Mouse (Mus musculus) CH12.LX (cell line): ENCODE measurements around the gene Sh3bp5.

Experiments
- BHLHE40 ChIP-seq: IDR thresholded peaks from 2 replicates; pipeline ENCODE4 v1.6.1; 2011; ENCODE audit warnings: mild to moderate bottlenecking, low read depth, low read length, improper control_type of control experiment
- EP300 ChIP-seq: IDR thresholded peaks from 2 replicates; pipeline ENCODE4 v1.6.1; 2011; ENCODE audit warnings: low read length, improper control_type of control experiment
- POLR2A ChIP-seq: IDR thresholded peaks from 2 replicates; pipeline ENCODE4 v1.6.1; 2011; ENCODE audit warnings: low read depth, mild to moderate bottlenecking, improper control_type of control experiment, low read length
- RAD21 ChIP-seq: IDR thresholded peaks from 2 replicates; pipeline ENCODE4 v1.6.1; 2011; ENCODE audit warnings: low read depth, mild to moderate bottlenecking, low read length, improper control_type of control experiment, moderate library complexity
- TCF12 ChIP-seq: IDR thresholded peaks from 2 replicates; pipeline ENCODE4 v1.6.1; 2014; ENCODE audit warnings: low read depth, mild to moderate bottlenecking, inconsistent platforms, low read length, improper control_type of control experiment
- ZKSCAN1 ChIP-seq: IDR thresholded peaks from 2 replicates; pipeline ENCODE4 v1.6.1; 2012; ENCODE audit warnings: low read depth, inconsistent platforms, low read length, improper control_type of control experiment, borderline replicate concordance
- ZMIZ1 ChIP-seq: IDR thresholded peaks from 2 replicates; pipeline ENCODE4 v1.6.1; 2012; ENCODE audit warnings: low read depth, mild to moderate bottlenecking, inconsistent platforms, low read length, improper control_type of control experiment

GRCm38 (mm10) chr14:31374390-31374789 lies 61.5 kb downstream of the Sh3bp5 start:
- no peak for TF ChIP-seq POLR2A
- TF ChIP-seq RAD21 = no peak
- no peak for TF ChIP-seq BHLHE40
- TF ChIP-seq EP300 = no peak
- no peak for TF ChIP-seq ZKSCAN1
- no peak for TF ChIP-seq TCF12
- no peak for TF ChIP-seq ZMIZ1
